Mouse (Mus musculus): ENCODE measurements around the gene Pigr.

DNA sequence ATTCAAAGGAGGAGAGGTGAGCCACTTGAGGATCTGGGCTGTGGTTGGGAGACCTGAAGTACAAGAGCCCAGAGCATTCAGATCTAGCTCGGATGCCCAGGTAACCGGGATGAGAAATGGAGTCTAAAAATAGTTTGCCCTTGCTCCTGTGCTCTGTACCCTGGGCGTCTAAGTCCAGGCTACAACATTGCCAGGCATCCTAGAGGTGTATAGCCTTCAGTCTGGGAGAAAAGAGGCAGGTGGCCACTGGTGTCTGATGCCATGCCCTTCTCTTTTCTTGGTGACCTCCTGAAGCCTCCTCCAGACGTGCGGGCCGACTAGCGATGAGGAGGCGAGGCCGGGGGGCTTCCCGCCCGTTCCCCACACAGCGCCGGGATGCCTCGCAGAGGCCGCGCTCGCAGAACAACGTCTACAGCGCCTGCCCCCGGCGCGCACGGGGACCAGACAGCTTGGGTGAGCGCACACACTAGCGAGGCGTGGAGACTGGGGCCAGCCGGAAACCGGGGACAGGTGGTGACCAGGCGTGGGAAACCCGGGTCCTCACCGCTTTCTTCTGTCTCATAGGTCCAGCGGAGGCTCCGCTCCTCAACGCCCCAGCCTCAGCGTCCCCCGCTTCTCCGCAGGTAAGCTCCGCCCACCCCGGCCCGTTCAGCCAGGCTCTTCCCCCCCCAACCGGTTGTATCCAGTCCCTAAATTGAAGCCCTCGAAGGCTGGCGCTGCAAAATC lies 51.6 kb downstream of the Pigr start:
- TF ChIP-seq POLR2A (IDR thresholded peaks at IDR 0.05; ENCODE audit: control insufficient read depth, extremely low read depth, insufficient read depth, low read length, poor library complexity): no peak
- no peak for TF ChIP-seq CTCF (IDR thresholded peaks at IDR 0.05; ENCODE audit: borderline replicate concordance, control insufficient read depth, extremely low read depth, insufficient read depth, low read length, poor library complexity)

All from thymus, adult 2 months (tissue).